Comparison of ENCODE assay signal across 9 mouse cellular contexts in the genomic region with DNA sequence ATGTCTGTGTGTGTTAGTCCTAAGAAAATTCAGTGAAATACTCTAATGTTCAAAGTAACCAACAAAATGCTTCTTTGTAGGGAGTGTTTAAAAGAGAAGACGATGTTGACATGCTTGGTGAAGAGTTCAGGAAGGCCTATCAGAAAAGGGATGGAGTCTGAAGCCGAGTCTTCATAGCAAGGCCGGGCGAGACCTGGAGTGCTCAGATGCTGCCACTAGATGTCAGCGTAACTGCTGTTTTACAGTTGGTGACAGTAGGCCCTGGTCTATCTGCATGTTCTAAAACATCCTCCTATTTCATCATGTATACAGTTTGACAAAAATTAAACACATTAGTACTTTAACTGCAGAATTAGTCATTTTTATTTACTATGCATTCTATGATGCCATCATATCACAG. TPM values are rescaled to one million over a fixed set of nuclear protein-coding genes. Genes with fewer than 3 reads are reported as not detected.
DNase-seq lines count a peak whose midpoint lies in the region; ATAC-seq lines count a peak whose summit lies in the region.
"Had no signal": no experiment of that assay in that cellular context is flagged by ENCODE, and none has a peak within 500 bp of the region (broad histone marks: within the 10 kb centered on the region; RNA-seq: fewer than 3 reads in every experiment).

No protein-coding gene starts in this region.

- 14% methylated on average over 5 of the region's 5 CpGs for WGBS in kidney, embryonic 15.5 days
- 27% methylated on average over 5 of the region's 5 CpGs for WGBS in liver, embryonic 11.5 days

- ATAC-seq in kidney, embryonic 15.5 days (replicated peaks; ENCODE audit: low FRiP score) = peak; percentile 54; the same call in 1 of the 2 replicates
- ATAC-seq in liver, embryonic 11.5 days (replicated peaks; ENCODE audit: low FRiP score) = peak; percentile 79

- H3K4me3 ChIP-seq in kidney, embryonic 15.5 days (replicated peaks) = no peak overlapping the region
- no peak overlapping the region for H3K4me3 ChIP-seq in liver, embryonic 11.5 days (ENCODE audit: low read depth, low read length)
- H3K4me3 ChIP-seq: erythroblast, embryonic 14.5 days had no signal

- no peaks in the 10 kb centered on the region for H3K4me1 ChIP-seq in kidney, embryonic 15.5 days
- H3K4me1 ChIP-seq in liver, embryonic 11.5 days (replicated peaks; ENCODE audit: control insufficient read depth, insufficient read depth, low read length) = no peaks in the 10 kb centered on the region

- H3K4me2 ChIP-seq in kidney, embryonic 15.5 days = no peak overlapping the region
- H3K4me2 ChIP-seq in liver, embryonic 11.5 days = no peak overlapping the region

- H3K9ac ChIP-seq in kidney, embryonic 15.5 days = no peak overlapping the region
- no peak overlapping the region for H3K9ac ChIP-seq in liver, embryonic 11.5 days (ENCODE audit: low read depth, low read length)

- H3K9me3 ChIP-seq in kidney, embryonic 15.5 days (replicated peaks) = no peaks in the 10 kb centered on the region
- no peaks in the 10 kb centered on the region for H3K9me3 ChIP-seq in liver, embryonic 11.5 days (ENCODE audit: control insufficient read depth, low read length)

- H3K27ac ChIP-seq in kidney, embryonic 15.5 days = no peak overlapping the region
- no peak overlapping the region for H3K27ac ChIP-seq in liver, embryonic 11.5 days (ENCODE audit: low read depth, low read length)

- peak; percentile 79 for DNase-seq in A20 (ENCODE audit: low read depth, low spot score)
- peak; percentile 76 for DNase-seq in T-cell, adult 2 months (ENCODE audit: low spot score)
- DNase-seq in cerebellum, postnatal 4 days (ENCODE audit: low spot score in 2 of 2) = peak; percentile 51 to 69
- DNase-seq in gastrocnemius, postnatal 10 days = peak; percentile 62
- DNase-seq in liver, embryonic 11.5 days (ENCODE audit: low spot score) = peak; percentile 32
- peak; percentile 56 to 72 for DNase-seq in natural killer cell, adult 2 months (ENCODE audit: low spot score in 2 of 2)
- DNase-seq in telencephalon, adult 2 months (ENCODE audit: low read depth, low spot score) = peak; percentile 41

- no peaks in the 10 kb centered on the region for H3K27me3 ChIP-seq in kidney, embryonic 15.5 days
- no peaks in the 10 kb centered on the region for H3K27me3 ChIP-seq in liver, embryonic 11.5 days (replicated peaks; ENCODE audit: control insufficient read depth, insufficient read depth, low read length)

- peaks cover 72% of the 10 kb centered on the region for H3K36me3 ChIP-seq in kidney, embryonic 15.5 days
- H3K36me3 ChIP-seq in liver, embryonic 11.5 days (ENCODE audit: control insufficient read depth, insufficient read depth, low read length) = peaks cover 26% of the 10 kb centered on the region

RNA-seq across cellular contexts. Expression of gene Mns1, which starts 20.4 kb away (rescaled TPM):
- 1 to 10 TPM; 1.1 to 1.7 TPM for total RNA-seq in gastrocnemius, postnatal 10 days (2021)
- polyA plus RNA-seq in kidney, embryonic 15.5 days (2015; fragmentation: Nextera tagmentation; extraction: Ambion mirVana) = 33.3 and 33.6 TPM in 2 replicates
- polyA plus RNA-seq in liver, embryonic 11.5 days (2014; fragmentation: Nextera tagmentation; extraction: Ambion mirVana) = 133 and 139 TPM in 2 replicates

RNA-seq across cellular contexts. Expression of gene Tex9, which starts 33.8 kb away (rescaled TPM):
- total RNA-seq in gastrocnemius, postnatal 10 days (2021) = 1 to 10 TPM; 2.4 to 3.2 TPM
- polyA plus RNA-seq in kidney, embryonic 15.5 days (2015; fragmentation: Nextera tagmentation; extraction: Ambion mirVana) = 34.4 and 37.3 TPM in 2 replicates
- polyA plus RNA-seq in liver, embryonic 11.5 days (2014; fragmentation: Nextera tagmentation; extraction: Ambion mirVana) = 17.9 and 19.1 TPM in 2 replicates
